Mouse (Mus musculus) CD4-positive, CD25-positive, alpha-beta regulatory T cell (primary cell): ENCODE results near the gene Nrxn3. TPM values are rescaled to one million over a fixed set of nuclear protein-coding genes. Genes with fewer than 3 reads are reported as not detected.

Experiments used
- polyA plus RNA-seq: library from polyadenylated mRNA; unstranded; fragments of 100-300 nt; shearing (Covaris generic); gene quantifications from one replicate; pipeline ENCODE4 v1.2.1, GENCODE M21; 2017

Nrxn3 gene
- 0.14 TPM for polyA plus RNA-seq

GRCm38 (mm10) chr12:88722691-88723070, at the start of gene Nrxn3:
TSS of gene Nrxn3 (plus strand) at chr12:88722876.

